Mouse (Mus musculus) embryonic stem cell, embryonic (primary cell): ENCODE results near the gene I830077J02Rik.

Experiments used
- CTCF ChIA-PET, 4 experiments: fragments of 300-600 bp in 2 of 4; fragments of 350-600 bp in 2 of 4; sonication (Branson Sonifier 250); formaldehyde crosslinking; loops; one replicate each; lab custom pipeline; 2022; ENCODE audit warnings: inconsistent platforms in 2 of 4; lab: Charles Lee
- POLR2A ChIA-PET, 4 experiments: fragments of 300-600 bp in 2 of 4; fragments of 350-600 bp in 2 of 4; sonication (Branson Sonifier 250); formaldehyde crosslinking; loops; one replicate each; lab custom pipeline; 2022; ENCODE audit warnings: antibody characterized with exemption in 4 of 4, inconsistent platforms in 1 of 4; lab: Charles Lee

Gene I830077J02Rik

GRCm38 (mm10) chr3:105932240-105933071 is at the start of gene I830077J02Rik:
I830077J02Rik (minus strand) TSS chr3:105932664.
- CTCF ChIA-PET, result no interaction called here
- POLR2A ChIA-PET, result interaction anchor here in 3 of 4 experiments (1.0 to 1.4 kb wide), 5 partner anchors 10 to 32 kb away, joined by 3 to 5 read pairs (median 3); partner anchors contain the start of gene Wdr77 (in 1 of the 3)

GRCm38 (mm10) chr3:105974174-105974573 is 41.7 kb upstream of the I830077J02Rik start:
- CTCF ChIA-PET, result no interaction called here

DNA sequence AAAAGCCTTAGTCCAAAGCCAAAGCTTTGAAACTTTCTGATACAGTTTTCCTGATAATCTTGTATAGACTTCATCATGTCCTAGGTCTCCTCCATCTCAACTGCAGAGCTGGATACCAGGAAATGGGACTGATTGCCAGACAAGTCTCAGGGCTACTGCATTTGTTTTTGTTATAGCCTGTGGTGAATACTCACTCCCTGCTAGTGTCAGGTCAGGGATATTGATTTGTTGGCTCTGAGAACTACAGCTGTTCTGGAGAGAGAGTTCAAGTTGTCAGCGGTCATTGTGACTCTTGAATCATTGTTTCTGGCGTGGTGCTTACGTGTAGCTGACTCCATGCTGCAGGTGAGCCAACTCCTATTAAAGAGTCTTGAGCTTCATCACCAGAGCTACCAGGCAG is 40.9 kb upstream of the I830077J02Rik start, which contains the start of gene Ovgp1:
Gene Ovgp1, plus strand, starts transcription at position 301 of the 400 bp plus-strand sequence.
- ChIA-PET POLR2A (interaction anchor here in 3 of 4 experiments (0.7 to 9.9 kb wide), 10 partner anchors 8 to 37 kb away, joined by 3 to 94 read pairs (median 4); partner anchors contain the start of genes Wdr77 (in 3 of the 3) and Atp5f1 (in 1 of the 3)), CTCF (no interaction called here)

More at GRCm38 (mm10) chr3:105974174-105974573, 41.7 kb upstream of the I830077J02Rik start:
- POLR2A ChIA-PET, result interaction anchor here in 3 of 4 experiments (1.0 to 9.9 kb wide), 9 partner anchors 9 to 15 kb away, joined by 3 to 94 read pairs (median 4); partner anchors contain the start of genes Wdr77 (in 3 of the 3) and Atp5f1 (in 1 of the 3)

DNA sequence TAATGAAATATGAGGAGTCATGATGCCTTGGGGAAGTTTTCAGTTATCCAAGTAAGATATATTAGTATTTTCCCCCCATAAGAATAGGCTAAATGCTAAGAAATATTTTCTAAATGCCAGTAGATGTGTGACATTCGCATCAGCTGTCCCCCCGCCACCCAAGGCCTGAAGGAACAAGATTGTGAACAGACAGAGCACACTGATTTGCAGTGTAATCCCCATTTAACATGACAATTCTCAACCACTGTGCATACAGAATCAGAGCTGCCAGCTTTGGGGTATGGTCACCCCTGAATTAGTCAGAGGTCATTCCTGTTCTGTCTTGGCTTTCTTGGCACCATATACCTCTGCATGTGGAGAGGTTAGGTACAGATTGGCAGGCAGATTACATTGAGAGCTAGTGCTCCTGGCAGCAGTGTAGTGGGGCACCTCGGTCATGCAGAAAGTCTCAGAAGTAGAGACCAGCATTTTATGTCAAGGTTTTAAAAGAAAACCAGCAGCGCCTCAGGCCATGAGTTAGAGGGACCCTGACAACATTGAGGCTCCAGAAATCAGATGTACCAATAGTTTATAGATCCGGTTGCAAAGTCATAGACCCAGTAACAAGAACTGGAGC is 39.5 kb upstream of the I830077J02Rik start:
- ChIA-PET CTCF (no interaction called here), POLR2A (interaction anchor here in 3 of 4 experiments (0.7 to 9.9 kb wide), 10 partner anchors 8 to 43 kb away, joined by 3 to 94 read pairs (median 4); partner anchors contain the start of genes Wdr77 (in 2 of the 3) and Atp5f1 (in 1 of the 3))

- POLR2A ChIA-PET, result interaction anchor here in 3 of 4 experiments (0.6 to 5.4 kb wide), 11 partner anchors 8 to 867 kb away, joined by 3 to 94 read pairs (median 6); partner anchors contain the start of genes Ovgp1 (in 3 of the 3), Cept1 (in 1 of the 3), Ddx20 (in 1 of the 3) and Dram2 (in 1 of the 3)
Measured at GRCm38 (mm10) chr3:105960700-105961099, 28.2 kb upstream of the I830077J02Rik start.

DNA sequence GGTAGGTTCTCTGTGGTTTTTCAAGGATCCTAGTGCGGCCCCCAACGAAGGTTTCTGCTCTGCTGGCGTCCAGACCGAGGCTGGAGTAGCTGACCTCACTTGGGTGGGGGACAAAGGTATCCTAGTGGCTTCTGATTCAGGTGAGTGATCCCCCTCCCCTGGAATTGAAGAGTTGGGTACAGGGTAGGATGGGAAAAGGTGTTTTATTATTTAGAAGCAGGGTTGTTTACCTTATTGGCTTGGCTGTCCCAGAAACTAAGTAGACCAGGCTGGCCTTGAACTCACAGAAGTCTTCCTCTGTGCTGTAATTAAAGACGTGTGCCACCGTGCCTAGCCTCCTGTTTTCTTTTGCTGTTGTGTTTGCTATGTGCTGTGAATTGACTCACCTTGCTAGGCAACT is 27.5 kb upstream of the I830077J02Rik start, which contains the start of gene Atp5f1:
Gene Atp5f1, minus strand, starts transcription at position 101 of the 400 bp plus-strand sequence.
- ChIA-PET CTCF (interaction anchor here in 2 of 4 experiments (0.6 to 1.0 kb wide), 2 partner anchors 285 to 1130 kb away, joined by 3 read pairs; no protein-coding TSS in a partner anchor), POLR2A (interaction anchor here in 3 of 4 experiments (0.9 to 5.4 kb wide), 13 partner anchors 9 to 588 kb away, joined by 3 to 94 read pairs (median 8); partner anchors contain the start of genes Ovgp1 (in 2 of the 3), Cept1 (in 1 of the 3), Ddx20 (in 1 of the 3) and Dram2 (in 1 of the 3))

More at GRCm38 (mm10) chr3:105960700-105961099, 28.2 kb upstream of the I830077J02Rik start:
- CTCF ChIA-PET, result interaction anchor here in 1 of 4 experiments (1.0 kb wide), 1 partner anchor 286 kb away, joined by 3 read pairs; no protein-coding TSS in a partner anchor

DNA sequence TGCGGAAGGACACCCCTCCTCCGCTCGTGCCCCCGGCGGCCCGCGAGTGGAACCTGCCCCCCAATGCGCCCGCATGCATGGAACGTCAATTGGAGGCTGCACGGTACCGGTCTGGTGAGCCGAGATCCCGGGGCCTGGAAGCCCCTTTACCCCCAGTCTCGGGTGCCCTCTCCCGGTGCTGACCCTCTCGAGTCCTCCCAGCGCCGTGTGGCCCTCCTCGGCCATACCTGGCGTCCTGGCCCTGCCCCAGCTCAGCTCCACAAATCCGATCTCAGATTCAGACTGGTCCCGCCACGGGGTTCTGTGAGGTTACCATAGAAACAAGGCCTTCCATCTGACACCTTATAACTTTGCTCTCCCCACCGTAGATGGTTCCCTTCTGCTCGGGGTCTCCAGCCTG is 27.1 kb upstream of the I830077J02Rik start:
- POLR2A ChIA-PET, result interaction anchor here (0.8 to 5.4 kb wide), 45 partner anchors 9 to 887 kb away, joined by 3 to 94 read pairs (median 6); partner anchors contain the start of genes Cept1 (in 2 of the 4), Ddx20 (in 2 of the 4), Dram2 (in 2 of the 4) and Ovgp1 (in 2 of the 4)
- CTCF ChIA-PET, result interaction anchor here in 1 of 4 experiments (1.1 kb wide), 1 partner anchor 60 kb away, joined by 3 read pairs; no protein-coding TSS in a partner anchor

- CTCF ChIA-PET, result interaction anchor here in 2 of 4 experiments (0.6 to 1.1 kb wide), 2 partner anchors 10 to 59 kb away, joined by 3 read pairs; no protein-coding TSS in a partner anchor
- POLR2A ChIA-PET, result interaction anchor here (0.6 to 5.4 kb wide), 64 partner anchors 9 to 1127 kb away, joined by 3 to 94 read pairs (median 4); partner anchors contain the start of genes Cept1 (in 3 of the 4), Dram2 (in 3 of the 4), Ovgp1 (in 3 of the 4) and Ddx20 (in 2 of the 4)
Measured at GRCm38 (mm10) chr3:105958974-105959580, 26.6 kb upstream of the I830077J02Rik start, which contains the start of gene Wdr77. Wdr77 (plus strand) TSS chr3:105959369.

DNA sequence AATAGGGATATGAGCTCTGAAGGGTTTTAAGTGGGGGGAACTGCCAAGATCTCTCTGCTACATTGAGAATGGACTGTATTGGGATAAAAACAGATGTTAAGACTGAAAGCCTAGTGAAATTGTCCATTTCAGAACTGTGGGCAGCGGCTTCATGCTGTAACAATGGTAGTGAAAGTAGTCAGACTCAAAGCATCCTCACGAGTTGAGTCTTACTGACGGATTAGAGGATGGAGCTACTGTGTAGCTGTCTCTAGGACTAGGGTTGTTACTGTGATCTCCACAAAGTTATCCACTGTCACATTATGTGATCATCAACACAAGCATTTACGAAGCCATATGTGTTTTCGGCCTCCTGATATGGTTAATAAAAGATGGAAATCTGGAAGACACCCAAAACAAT is 25.7 kb upstream of the I830077J02Rik start:
- CTCF ChIA-PET, result no interaction called here
- POLR2A ChIA-PET, result interaction anchor here (0.8 to 5.4 kb wide), 47 partner anchors 8 to 1375 kb away, joined by 3 to 94 read pairs (median 6); partner anchors contain the start of genes Cept1 (in 3 of the 4), Dram2 (in 3 of the 4), Ddx20 (in 2 of the 4) and Ovgp1 (in 2 of the 4)

- ChIA-PET POLR2A (interaction anchor here in 3 of 4 experiments (0.7 to 5.4 kb wide), 17 partner anchors 8 to 1376 kb away, joined by 3 to 94 read pairs (median 13); partner anchors contain the start of genes Cept1 (in 1 of the 3), Ddx20 (in 1 of the 3), Dram2 (in 1 of the 3) and Ovgp1 (in 1 of the 3)), CTCF (no interaction called here)
Measured at GRCm38 (mm10) chr3:105957235-105957634, 24.8 kb upstream of the I830077J02Rik start.

- ChIA-PET CTCF (no interaction called here), POLR2A (interaction anchor here in 3 of 4 experiments (0.8 to 6.9 kb wide), 21 partner anchors 7 to 23 kb away, joined by 3 to 89 read pairs (median 5); partner anchors contain the start of genes Atp5f1 (in 3 of the 3) and Wdr77 (in 3 of the 3))
Measured at GRCm38 (mm10) chr3:105951348-105951747, 18.9 kb upstream of the I830077J02Rik start.

- ChIA-PET POLR2A (interaction anchor here in 3 of 4 experiments (0.6 to 2.1 kb wide), 12 partner anchors 8 to 1656 kb away, joined by 3 to 9 read pairs (median 4); partner anchors contain the start of genes Ovgp1 (in 1 of the 3) and Wdr77 (in 1 of the 3)), CTCF (interaction anchor here in 1 of 4 experiments (0.6 kb wide), 1 partner anchor 843 kb away, joined by 3 read pairs; no protein-coding TSS in a partner anchor)
Measured at GRCm38 (mm10) chr3:105936111-105936510, 3.6 kb upstream of the I830077J02Rik start.

DNA sequence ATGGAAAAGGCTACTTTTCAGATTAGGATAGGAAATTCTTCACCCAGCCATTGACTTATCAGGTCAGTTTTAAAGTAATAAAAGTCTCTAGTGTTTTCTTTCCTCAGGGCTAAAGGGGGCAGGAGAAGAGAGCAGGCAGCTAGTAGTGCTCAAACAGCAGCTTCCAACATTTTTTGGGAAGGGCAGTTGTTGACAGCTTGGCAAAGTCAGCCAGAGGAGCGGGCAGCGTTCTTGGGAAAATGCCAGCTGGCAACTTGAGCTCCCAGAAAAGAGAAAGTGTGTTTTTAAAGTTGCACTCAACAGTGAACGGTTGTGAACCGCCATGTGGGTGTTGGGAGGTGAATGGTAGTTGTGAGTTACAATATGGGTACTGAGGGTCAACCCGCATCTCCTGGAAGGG is 2.6 kb upstream of the I830077J02Rik start:
- ChIA-PET POLR2A (interaction anchor here in 2 of 4 experiments (1.2 to 2.3 kb wide), 7 partner anchors 8 to 36 kb away, joined by 3 to 10 read pairs (median 6); partner anchors contain the start of gene Wdr77 (in 2 of the 2)), CTCF (no interaction called here)

- CTCF ChIA-PET, result no interaction called here
- POLR2A ChIA-PET, result interaction anchor here in 2 of 4 experiments (1.2 to 2.3 kb wide), 5 partner anchors 10 to 37 kb away, joined by 3 to 10 read pairs (median 6); partner anchors contain the start of gene Wdr77 (in 2 of the 2)
Measured at GRCm38 (mm10) chr3:105933926-105934325, 1.5 kb upstream of the I830077J02Rik start.

GRCm38 (mm10) chr3:105931095-105931494 is 1.4 kb downstream of the I830077J02Rik start:
- ChIA-PET POLR2A (interaction anchor here in 2 of 4 experiments (0.8 to 1.2 kb wide), 2 partner anchors 16 to 19 kb away, joined by 3 to 4 read pairs; no protein-coding TSS in a partner anchor), CTCF (no interaction called here)

DNA sequence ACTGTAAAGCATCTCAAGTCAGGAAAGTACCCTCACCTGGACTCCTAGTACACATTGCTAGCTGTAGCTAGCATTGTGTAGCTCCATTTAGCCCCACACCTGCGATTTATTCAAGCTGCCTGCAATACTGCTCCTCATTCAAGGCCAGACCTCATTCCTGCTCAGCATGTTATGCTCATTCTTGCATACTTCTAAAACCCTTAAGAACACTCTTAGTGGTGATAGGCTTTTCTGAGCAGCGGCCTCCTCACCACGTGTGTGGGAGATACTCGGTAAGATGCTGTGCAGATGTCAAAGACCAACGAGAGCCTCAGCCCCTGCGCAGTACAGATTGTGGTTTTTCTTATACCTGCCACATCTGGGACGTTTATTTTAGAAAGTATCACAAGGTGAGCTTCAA is 2.6 kb downstream of the I830077J02Rik start:
- CTCF ChIA-PET, result interaction anchor here in 1 of 4 experiments (0.6 kb wide), 1 partner anchor 117 kb away, joined by 4 read pairs; no protein-coding TSS in a partner anchor
- POLR2A ChIA-PET, result interaction anchor here in 3 of 4 experiments (0.8 to 3.6 kb wide), 5 partner anchors 9 to 41 kb away, joined by 3 to 12 read pairs (median 3); partner anchors contain the start of gene Wdr77 (in 1 of the 3)
